Mouse (Mus musculus) CH12.LX (cell line): ENCODE data around the gene Nelfb. TPM values are rescaled to one million over a fixed set of nuclear protein-coding genes. Genes with fewer than 3 reads are reported as not detected.
A peak's percentile ranks its signal among the peaks of the same experiment; 100 is the strongest.

Experiments
- DNase-seq: peaks from one replicate; pipeline ENCODE4 v3.0.0-alpha.2; 2013; ENCODE audit errors: extremely low read depth
- H3K27ac ChIP-seq: 2 replicates; pipeline ENCODE4 v1.5.1; 2012; ENCODE audit warnings: low read depth, mild to moderate bottlenecking, control low read depth, moderate library complexity; ENCODE audit not compliant: insufficient read depth
- H3K27me3 ChIP-seq: replicated peaks from 2 replicates; pipeline ENCODE3; 2012; ENCODE audit warnings: inconsistent platforms
- H3K36me3 ChIP-seq, 2 experiments: replicated peaks in 1 of 2; 2 replicates each; pipeline versions ENCODE3 to v1.6.1; 2012; ENCODE audit warnings: inconsistent platforms in 1 of 2, low read length in 1 of 2, mild to moderate bottlenecking in 1 of 2, mixed read lengths in 1 of 2, moderate library complexity in 1 of 2; ENCODE audit not compliant: control insufficient read depth in 1 of 2, insufficient read depth in 1 of 2
- H3K4me1 ChIP-seq, 2 experiments: 2 replicates each; pipeline ENCODE4 v1.6.1; 2012; ENCODE audit warnings: inconsistent platforms in 1 of 2, moderate library complexity in 1 of 2; ENCODE audit not compliant: insufficient read depth in 2 of 2, control insufficient read depth in 1 of 2
- H3K4me2 ChIP-seq: 2 replicates; pipeline ENCODE4 v1.6.1; 2012; ENCODE audit warnings: low read depth, mild to moderate bottlenecking, control low read depth; ENCODE audit not compliant: poor library complexity, insufficient read depth, severe bottlenecking
- H3K4me3 ChIP-seq, 3 experiments: fragments of 150-350 bp in 1 of 3; sonication (generic) in 1 of 3; replicated peaks in 1 of 3; 2 replicates each; pipeline versions ENCODE3 to v1.5.1; 2011 to 2012; ENCODE audit warnings: low read depth in 2 of 3, low read length in 2 of 3, mild to moderate bottlenecking in 2 of 3, moderate library complexity in 2 of 3, control low read depth in 1 of 3, improper control_type of control experiment in 1 of 3, inconsistent platforms in 1 of 3, mixed read lengths in 1 of 3; ENCODE audit not compliant: poor library complexity in 1 of 3
- H3K79me2 ChIP-seq: replicated peaks from 2 replicates; pipeline ENCODE4 v1.6.1; 2012; ENCODE audit warnings: mild to moderate bottlenecking, moderate library complexity; ENCODE audit not compliant: control insufficient read depth, poor library complexity, insufficient read depth, severe bottlenecking; ENCODE audit errors: extremely low read depth
- H3K9ac ChIP-seq: 2 replicates; pipeline ENCODE4 v1.6.1; 2012; ENCODE audit warnings: low read depth, mild to moderate bottlenecking, control low read depth, moderate library complexity; ENCODE audit not compliant: insufficient read depth
- H3K9me3 ChIP-seq: replicated peaks from 2 replicates; pipeline ENCODE3; 2012; ENCODE audit warnings: low read length, inconsistent platforms, mixed read lengths
- BHLHE40 ChIP-seq: IDR thresholded peaks from 2 replicates; pipeline ENCODE4 v1.6.1; 2011; ENCODE audit warnings: mild to moderate bottlenecking, low read depth, low read length, improper control_type of control experiment
- CHD1 ChIP-seq: IDR thresholded peaks from 2 replicates; pipeline ENCODE4 v1.6.1; 2012; ENCODE audit warnings: low read depth, low read length, improper control_type of control experiment, inconsistent platforms
- E2F4 ChIP-seq: IDR thresholded peaks from 2 replicates; pipeline ENCODE4 v1.6.1; 2011; ENCODE audit warnings: low read depth, low read length, improper control_type of control experiment; ENCODE audit not compliant: insufficient replicate concordance
- EP300 ChIP-seq: IDR thresholded peaks from 2 replicates; pipeline ENCODE4 v1.6.1; 2011; ENCODE audit warnings: low read length, improper control_type of control experiment
- ETS1 ChIP-seq: conservative IDR thresholded peaks from 2 replicates; pipeline ENCODE4 v1.6.1; 2012; ENCODE audit warnings: low read depth, mild to moderate bottlenecking, inconsistent platforms, low read length, improper control_type of control experiment, moderate library complexity
- GABPA ChIP-seq: IDR thresholded peaks from 2 replicates; pipeline ENCODE4 v1.6.1; 2012; ENCODE audit warnings: low read depth, low read length, improper control_type of control experiment, inconsistent platforms; ENCODE audit not compliant: insufficient replicate concordance
- IRF4 ChIP-seq: IDR thresholded peaks from 2 replicates; pipeline ENCODE4 v1.6.1; 2014; ENCODE audit warnings: low read depth, mild to moderate bottlenecking, inconsistent platforms, low read length, improper control_type of control experiment
- JUN ChIP-seq: IDR thresholded peaks from 2 replicates; pipeline ENCODE4 v1.6.1; 2011; ENCODE audit warnings: low read depth, mild to moderate bottlenecking, low read length, improper control_type of control experiment, moderate library complexity; ENCODE audit not compliant: insufficient read depth
- KAT2A ChIP-seq: IDR thresholded peaks from 2 replicates; pipeline ENCODE4 v1.6.1; 2012; ENCODE audit warnings: low read length, improper control_type of control experiment, inconsistent platforms; ENCODE audit not compliant: insufficient replicate concordance
- MAFK ChIP-seq: IDR thresholded peaks from 2 replicates; pipeline ENCODE4 v1.6.1; 2011; ENCODE audit warnings: low read length, improper control_type of control experiment; ENCODE audit not compliant: insufficient replicate concordance
- POLR2A ChIP-seq: IDR thresholded peaks from 2 replicates; pipeline ENCODE4 v1.6.1; 2011; ENCODE audit warnings: low read depth, mild to moderate bottlenecking, improper control_type of control experiment, low read length
- RAD21 ChIP-seq: IDR thresholded peaks from 2 replicates; pipeline ENCODE4 v1.6.1; 2011; ENCODE audit warnings: low read depth, mild to moderate bottlenecking, low read length, improper control_type of control experiment, moderate library complexity
- RCOR1 ChIP-seq: conservative IDR thresholded peaks from 2 replicates; pipeline ENCODE4 v1.6.1; 2012; ENCODE audit warnings: low read depth, mild to moderate bottlenecking, inconsistent platforms, low read length, improper control_type of control experiment
- SMC3 ChIP-seq: IDR thresholded peaks from 2 replicates; pipeline ENCODE4 v1.6.1; 2011; ENCODE audit warnings: low read depth, low read length, improper control_type of control experiment
- TBP ChIP-seq: conservative IDR thresholded peaks from 2 replicates; pipeline ENCODE4 v1.6.1; 2011; ENCODE audit warnings: low read depth, low read length, improper control_type of control experiment
- UBTF ChIP-seq: IDR thresholded peaks from 2 replicates; pipeline ENCODE4 v1.6.1; 2012; ENCODE audit warnings: low read depth, mild to moderate bottlenecking, inconsistent platforms, low read length, improper control_type of control experiment, moderate library complexity
- USF1 ChIP-seq: IDR thresholded peaks from 2 replicates; pipeline ENCODE4 v1.6.1; 2014; ENCODE audit warnings: low read depth, mild to moderate bottlenecking, inconsistent platforms, low read length, improper control_type of control experiment
- USF2 ChIP-seq: conservative IDR thresholded peaks from 2 replicates; pipeline ENCODE4 v1.6.1; 2011; ENCODE audit warnings: low read depth, low read length, improper control_type of control experiment
- ZC3H11A ChIP-seq: IDR thresholded peaks from 2 replicates; pipeline ENCODE4 v1.6.1; 2012; ENCODE audit warnings: low read depth, mild to moderate bottlenecking, inconsistent platforms, low read length, improper control_type of control experiment
- dilution Hi-C: fragments of 300-500 bp; cut with MboI; formaldehyde crosslinking; loops from 2 replicates; pipeline ENCODE4 v1.14.3; 2020; ENCODE audit warnings: low sequenced_read_pairs; ENCODE audit not compliant: extremely low pct_unique_long_range_greater_than_20kb, extremely low pct_ligation_motif_present
- in situ Hi-C: fragments of 300-500 bp; cut with MboI; formaldehyde crosslinking; loops from 3 replicates; pipeline ENCODE4 v1.14.3; 2019; ENCODE audit warnings: low sequenced_read_pairs, low pct_ligation_motif_present, low pct_unique_long_range_greater_than_20kb, mixed read lengths
- polyA plus RNA-seq: library from polyadenylated mRNA; unstranded; fragments of >175 nt; gene quantifications from 2 replicates; pipeline ENCODE4 v1.2.1, GENCODE M21; 2012; ENCODE audit warnings: low read depth; ENCODE audit not compliant: insufficient read length
- total RNA-seq, 2 experiments: library from RNA; depleted of rRNA; stranded (reverse); fragments of 300-350 nt in 1 of 2; fragments of >200 nt in 1 of 2; gene quantifications; 2 replicates each; pipeline ENCODE4 v1.2.3; 2012 to 2014

Gene Nelfb
- total and polyA plus RNA-seq, 3 experiments = 53.6 to 58.0 (median 57.0) TPM

GRCm38 (mm10) chr2:25183336-25183735, 28.0 kb downstream of the Nelfb start:
- Histone ChIP-seq H3K27me3 (peaks cover 72% of the 10 kb centered on the region), H3K4me2 (no peak overlapping the region), H3K79me2 (no peaks in the 10 kb centered on the region), H3K9ac (no peak overlapping the region), H3K4me3 (no peak overlapping the region), H3K9me3 (peaks cover 11% of the 10 kb centered on the region)
- dilution Hi-C loops (no loop called here), in situ Hi-C loops (no loop called here)
- DNase-seq = peak; percentile 32
- TF ChIP-seq KAT2A = no peak
- no peak for TF ChIP-seq USF1
- TF ChIP-seq ETS1 = no peak
- no peak for TF ChIP-seq UBTF
- TF ChIP-seq, all 38 proteins: peak for 0
- Histone ChIP-seq H3K27ac (no peak overlapping the region), H3K4me1 (peaks cover 20 to 43% of the 10 kb centered on the region in 2 experiments), H3K36me3 (no peaks in the 10 kb centered on the region)

GRCm38 (mm10) chr2:25182664-25183063, 28.6 kb downstream of the Nelfb start:
- Histone ChIP-seq H3K4me1 (peaks cover 20 to 43% of the 10 kb centered on the region in 2 experiments), H3K4me3 (no peak overlapping the region), H3K9ac (peak overlapping the region; percentile 20; the same call in 1 of the 2 replicates), H3K27me3 (peaks cover 78% of the 10 kb centered on the region), H3K9me3 (peaks cover 11% of the 10 kb centered on the region), H3K27ac (no peak overlapping the region), H3K79me2 (no peaks in the 10 kb centered on the region), H3K36me3 (no peaks in the 10 kb centered on the region), H3K4me2 (0 out of 2 replicates have a peak overlapping the region, but pooled peaks have one; percentile 27)
- DNase-seq = no peak
- in situ Hi-C loops (no loop called here), dilution Hi-C loops (no loop called here)
- TF ChIP-seq E2F4 (no peak), POLR2A (no peak), ETS1 (no peak), SMC3 (no peak), JUN (no peak), RCOR1 (no peak), BHLHE40 (no peak), ZC3H11A (no peak), EP300 (no peak), USF1 (no peak), GABPA (no peak), UBTF (no peak), CHD1 (no peak), IRF4 (no peak), RAD21 (no peak), TBP (no peak), USF2 (no peak), MAFK (no peak)
